Mouse (Mus musculus) neural tube, embryonic 10.5 days (tissue): ENCODE data around the gene Txndc11.
A peak's percentile ranks its signal among the peaks of the same experiment; 100 is the strongest.
"Not testable (repeated sequence)": the region's sequence is repeated elsewhere in the genome, so short reads cannot be mapped to it uniquely, and the experiment has no call there.

Experiments
- DNase-seq: peaks from one replicate; pipeline ENCODE4 v3.0.0-alpha.2; 2017; ENCODE audit warnings: low spot score; ENCODE audit errors: extremely low spot score

Gene Txndc11

DNA sequence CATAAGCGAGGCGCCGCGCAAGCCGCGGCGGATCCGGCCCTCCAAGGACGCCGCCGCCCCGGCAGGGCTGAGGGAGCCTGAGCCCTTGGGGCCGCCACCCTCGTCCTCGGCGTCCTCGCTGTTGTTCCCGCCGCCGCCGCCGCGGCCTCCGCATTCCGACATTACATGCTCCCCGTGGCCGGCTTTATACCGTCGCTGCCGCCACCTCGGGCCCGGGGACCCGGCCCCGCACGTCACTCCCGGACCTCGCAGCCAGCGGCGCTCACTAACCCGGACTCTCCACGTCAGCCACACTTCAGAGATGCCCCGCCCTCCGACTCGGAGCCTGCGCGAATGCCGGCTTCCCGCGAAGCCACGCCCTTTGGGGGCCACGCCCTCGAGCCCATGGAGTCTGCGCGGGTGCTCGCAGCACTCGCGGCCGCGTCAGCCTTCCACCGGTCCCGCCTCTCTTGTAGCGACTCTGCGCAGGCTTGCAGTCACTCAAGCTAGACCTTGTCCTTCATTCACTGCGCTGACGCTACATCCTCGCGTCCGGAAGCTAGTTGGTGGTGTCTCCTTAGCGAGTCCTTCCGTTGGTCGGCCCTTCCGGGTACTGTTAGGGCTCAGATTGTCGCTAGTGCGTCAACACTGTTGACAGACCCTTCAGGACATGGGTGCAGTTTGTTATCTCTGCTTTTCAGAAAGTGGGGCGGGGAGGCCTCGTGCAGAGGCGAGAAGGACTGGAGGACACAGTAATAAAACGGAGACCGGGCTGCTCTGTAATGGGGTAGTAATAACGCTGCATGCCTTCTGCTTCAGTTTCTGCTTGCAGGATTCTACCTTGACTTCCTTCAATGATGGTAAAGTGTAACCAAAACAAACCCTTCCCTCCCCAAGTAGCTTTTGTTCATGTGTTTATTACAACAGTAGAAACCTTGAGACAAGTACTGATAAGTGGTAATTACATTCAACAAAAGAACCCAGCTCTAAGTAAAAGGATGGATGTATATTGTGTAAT lies at the start of gene Txndc11:
Gene Txndc11 (minus strand): TSS at position 303 of the 997 bp plus-strand sequence.
- DNase-seq: peak; percentile 98

GRCm38 (mm10) chr16:11177404-11177803 lies 43.0 kb upstream of the Txndc11 start:
- DNase-seq: no peak

DNA sequence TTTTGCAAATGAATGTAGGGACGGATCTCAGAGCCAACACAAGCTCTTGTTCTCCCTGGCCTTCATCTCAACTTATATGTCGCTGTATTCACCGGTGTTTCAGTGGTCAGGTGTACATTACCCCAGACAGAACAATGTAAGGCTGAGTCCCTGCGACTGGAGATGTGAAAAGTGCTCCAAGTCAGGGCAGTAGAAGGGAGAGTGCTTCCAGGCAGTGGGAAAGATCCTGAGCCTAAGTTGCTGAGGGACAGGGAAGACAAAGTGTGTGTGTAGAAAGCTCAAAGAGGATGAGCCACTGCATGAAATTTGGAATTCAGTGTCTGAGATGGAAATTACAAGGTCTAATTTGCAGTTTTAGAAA lies 42.4 kb upstream of the Txndc11 start:
- no peak for DNase-seq

DNA sequence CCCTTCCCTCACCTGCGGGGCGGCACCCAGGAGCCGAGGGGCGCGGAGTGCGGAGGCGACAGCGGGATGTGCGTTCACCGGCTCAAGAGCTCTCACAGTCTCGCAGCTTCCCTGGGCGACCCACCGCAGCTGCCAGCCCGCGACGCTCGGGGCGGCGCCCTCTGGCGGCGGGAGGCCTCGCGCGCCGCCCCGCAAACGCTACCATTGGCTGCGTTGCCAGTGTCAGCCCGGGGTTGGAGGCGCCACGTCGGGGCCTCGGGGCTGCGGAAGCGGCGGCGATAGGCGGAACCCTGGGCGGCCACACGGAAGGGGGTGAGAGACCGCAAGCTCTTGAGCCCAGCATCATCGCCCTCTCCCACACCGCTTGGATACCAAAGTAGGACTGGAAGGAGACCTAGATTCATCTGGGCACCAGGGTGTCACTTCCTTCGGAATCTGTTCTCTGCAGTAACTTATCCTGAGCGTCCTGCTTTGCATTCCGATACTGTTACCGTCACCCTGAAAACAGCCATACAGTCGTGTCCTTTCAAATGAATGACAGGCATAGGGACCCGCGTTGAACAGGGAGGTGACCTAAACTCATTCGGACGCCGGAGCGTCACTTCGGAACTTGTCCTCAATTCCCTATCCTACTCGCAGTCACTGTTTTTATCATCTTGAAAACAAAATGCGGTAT lies 41.9 kb upstream of the Txndc11 start, which contains the start of gene Zc3h7a:
Gene Zc3h7a (minus strand): TSS at position 186 of the 676 bp plus-strand sequence.
- peak; percentile 89 for DNase-seq

DNA sequence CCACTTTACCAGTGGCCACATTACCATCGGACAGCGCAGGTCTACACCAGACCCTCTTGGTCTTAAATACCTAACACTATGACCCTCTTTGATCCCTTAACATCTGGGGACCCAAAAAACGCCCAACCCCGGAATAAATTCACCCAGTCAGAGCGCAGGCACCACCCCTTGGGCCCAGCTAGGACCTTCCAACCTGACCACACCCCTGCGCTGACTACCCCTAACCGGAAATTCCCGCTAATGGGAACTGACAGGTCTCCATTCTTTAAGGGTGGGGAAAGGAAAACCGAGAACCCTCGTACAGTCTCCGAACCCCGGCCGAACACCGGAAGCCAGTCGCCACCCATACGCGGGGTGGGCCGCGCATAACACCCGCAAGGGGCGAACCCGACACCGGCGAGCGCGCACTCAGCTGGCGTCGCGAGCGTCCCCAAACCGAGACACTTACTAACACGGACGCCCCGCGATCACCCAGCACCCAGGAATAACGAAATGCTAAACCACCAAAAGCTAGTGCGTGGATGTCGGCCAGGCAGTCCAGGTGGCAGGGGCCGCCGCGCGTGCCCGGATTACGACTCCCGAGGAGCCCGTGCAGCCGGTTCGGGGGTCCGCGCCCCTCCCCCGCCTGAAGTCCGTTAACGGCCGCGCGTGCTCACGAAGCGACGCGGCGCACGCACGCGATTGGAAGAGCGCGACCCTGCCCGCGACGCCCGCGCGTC lies 41.2 kb upstream of the Txndc11 start:
- peak; percentile 71 for DNase-seq

DNA sequence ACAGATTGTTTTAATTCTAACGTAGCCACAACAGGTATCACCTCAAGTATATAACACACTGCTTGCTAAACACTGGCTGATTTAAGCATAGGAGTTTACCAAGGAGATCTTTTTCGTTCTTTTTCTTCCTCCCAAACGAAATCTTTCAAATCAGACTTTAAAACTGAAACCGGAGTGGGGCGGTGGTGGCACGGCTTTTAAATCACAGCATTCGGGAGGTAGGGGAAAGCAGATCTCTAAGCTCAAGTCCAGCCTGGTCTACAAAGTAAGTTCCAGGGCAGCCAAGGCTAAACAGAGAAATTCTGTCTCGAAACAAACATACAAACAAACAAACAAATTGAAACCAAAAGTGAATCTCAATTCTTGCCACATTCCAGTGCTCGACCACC lies 40.6 kb upstream of the Txndc11 start:
- DNase-seq: no peak

GRCm38 (mm10) chr16:11174671-11175081 lies 40.2 kb upstream of the Txndc11 start:
- peak; percentile 59 for DNase-seq

GRCm38 (mm10) chr16:11171679-11172078 lies 37.2 kb upstream of the Txndc11 start:
- no peak for DNase-seq

GRCm38 (mm10) chr16:11166431-11166830 lies 32.0 kb upstream of the Txndc11 start:
- no peak for DNase-seq

DNA sequence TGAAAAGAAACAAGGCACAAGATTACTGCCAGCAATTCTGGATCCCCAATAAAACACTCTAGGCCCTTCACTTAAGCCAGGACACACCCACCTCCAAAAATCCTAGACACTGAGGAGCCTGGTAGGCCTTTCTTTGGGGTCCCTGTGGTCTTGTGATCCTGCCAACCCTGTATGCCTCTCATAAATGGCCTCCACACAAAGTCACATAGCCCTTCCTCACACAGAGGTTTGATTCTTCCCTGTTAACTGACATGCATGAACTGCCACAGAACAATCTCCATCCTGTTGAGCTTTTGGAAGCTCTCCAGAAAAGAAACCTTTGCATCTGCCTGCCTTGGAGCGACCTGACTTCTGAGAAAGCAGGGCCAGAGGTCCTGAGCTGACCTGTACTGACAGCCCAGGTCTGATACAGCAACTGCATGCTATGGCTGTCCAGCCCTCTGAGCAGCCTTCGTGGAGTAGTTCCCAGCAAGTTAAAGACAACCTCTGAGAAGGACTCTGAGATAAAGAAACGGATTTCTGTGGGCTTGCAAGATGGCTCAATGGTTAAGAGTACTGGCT lies 30.3 kb upstream of the Txndc11 start:
- DNase-seq: no peak

GRCm38 (mm10) chr16:11157721-11158120 lies 23.3 kb upstream of the Txndc11 start:
- not testable (repeated sequence) for DNase-seq

DNA sequence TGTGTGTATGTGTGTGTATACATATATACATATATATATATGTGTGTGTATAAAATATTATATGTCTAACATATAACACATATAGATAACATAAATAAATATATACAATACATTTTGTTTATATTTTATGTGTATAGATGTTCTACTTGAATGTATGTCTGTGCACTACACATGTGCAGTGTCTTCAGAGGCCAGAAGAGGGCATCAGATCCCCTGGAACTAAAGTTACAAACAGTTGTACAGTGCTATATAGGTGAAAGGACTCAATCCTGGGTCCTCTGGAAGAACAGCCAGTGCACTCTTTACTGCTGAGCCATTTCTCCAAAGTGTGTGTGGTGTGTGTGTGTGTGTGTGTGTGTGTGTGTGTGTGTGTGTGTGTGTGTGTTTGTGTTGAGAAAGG lies 20.1 kb upstream of the Txndc11 start:
- DNase-seq: no peak

DNA sequence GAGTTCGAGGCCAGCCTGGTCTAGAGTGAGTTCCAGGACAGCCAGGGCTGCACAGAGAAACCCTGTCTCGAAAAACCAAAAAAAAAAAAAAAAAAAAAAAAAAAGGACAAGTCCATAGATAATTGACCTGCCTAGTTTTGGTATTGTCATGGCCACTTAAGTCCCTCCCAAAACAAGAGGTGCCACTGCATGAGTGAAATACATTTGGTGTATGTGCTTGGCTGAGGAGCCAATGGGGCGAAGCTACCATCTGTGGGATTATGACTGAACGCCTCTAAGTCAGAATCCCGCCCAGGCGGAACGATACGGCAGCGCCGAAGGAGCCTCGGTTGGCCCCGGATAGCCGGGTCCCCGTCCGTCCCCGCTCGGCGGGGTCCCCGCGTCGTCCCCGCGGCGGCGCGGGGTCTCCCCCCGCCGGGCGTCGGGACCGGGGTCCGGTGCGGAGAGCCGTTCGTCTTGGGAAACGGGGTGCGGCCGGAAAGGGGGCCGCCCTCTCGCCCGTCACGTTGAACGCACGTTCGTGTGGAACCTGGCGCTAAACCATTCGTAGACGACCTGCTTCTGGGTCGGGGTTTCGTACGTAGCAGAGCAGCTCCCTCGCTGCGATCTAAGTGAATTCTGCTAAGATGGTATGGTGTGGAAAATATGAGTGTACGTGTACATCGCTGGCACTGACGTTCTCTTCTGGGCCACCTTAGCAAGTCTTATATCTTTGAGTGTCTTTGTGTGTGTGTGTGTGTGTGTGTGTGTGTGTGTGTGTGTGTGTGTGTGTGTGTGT lies 9.4 kb upstream of the Txndc11 start:
- not testable (repeated sequence) for DNase-seq

DNA sequence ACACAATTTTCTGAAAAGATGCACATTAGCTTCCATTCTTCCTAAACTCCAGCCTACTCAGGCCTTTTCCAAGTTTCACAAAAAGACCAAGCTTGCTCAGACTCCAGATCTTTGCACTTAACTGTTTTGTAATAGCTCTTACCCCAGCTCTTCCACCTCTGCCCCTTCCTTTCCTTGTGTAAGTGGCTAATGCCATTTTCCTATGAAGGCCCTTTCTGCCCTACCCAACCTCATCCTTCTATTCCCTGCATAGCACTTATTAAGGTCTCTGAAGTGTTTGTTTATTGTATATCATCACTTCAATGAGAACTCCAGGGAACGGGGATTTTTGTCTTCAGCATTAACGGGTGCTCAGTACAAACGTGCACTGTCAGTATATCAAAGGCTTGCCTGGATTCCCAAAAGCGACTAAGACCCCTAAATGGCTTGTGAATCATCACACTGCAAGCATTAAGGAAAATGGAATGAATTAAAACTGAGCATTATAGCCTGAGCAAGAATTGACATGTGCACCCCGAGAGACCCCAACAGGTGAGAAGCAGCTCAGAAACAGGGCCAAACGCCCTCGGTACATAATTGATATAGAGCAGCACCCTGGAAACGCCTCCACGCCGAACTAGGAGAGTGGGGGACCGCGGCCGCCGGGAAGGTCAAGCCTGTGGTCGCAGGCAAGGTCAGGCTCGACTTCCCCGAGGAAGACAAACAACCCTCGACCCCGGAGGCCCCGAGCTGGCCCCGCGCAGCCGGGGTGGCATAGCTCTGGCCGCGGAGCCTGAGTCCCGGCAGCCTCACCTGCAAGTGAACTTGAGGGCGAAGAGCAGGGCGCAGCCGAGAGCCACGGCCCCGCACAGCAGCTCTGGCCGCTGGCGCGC lies 738 bp downstream of the Txndc11 start:
- no peak for DNase-seq

- DNase-seq: peak; percentile 27
Observed at GRCm38 (mm10) chr16:11132839-11133238, 1.6 kb downstream of the Txndc11 start.

- DNase-seq: no peak
Observed at GRCm38 (mm10) chr16:11128301-11128700, 6.1 kb downstream of the Txndc11 start.

DNA sequence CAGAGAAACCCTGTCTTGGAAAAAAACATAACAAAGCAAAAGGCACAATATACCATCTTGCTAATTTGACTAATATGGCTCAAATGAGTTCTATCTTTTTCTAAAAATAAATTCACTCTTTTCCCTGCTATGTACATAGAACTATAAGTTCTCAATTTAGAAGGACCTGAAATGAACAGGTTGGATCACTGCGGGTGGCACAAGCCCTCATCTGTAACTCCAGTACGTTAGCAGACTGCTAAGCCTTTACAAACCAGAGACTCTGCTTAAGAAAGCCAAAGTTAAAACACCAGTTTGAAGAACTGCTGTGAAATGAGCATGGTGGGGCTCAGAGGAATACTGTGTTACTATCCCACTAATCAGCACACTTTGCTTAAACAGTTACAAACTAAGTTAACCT lies 9.1 kb downstream of the Txndc11 start:
- no peak for DNase-seq

GRCm38 (mm10) chr16:11124110-11124509 lies 10.3 kb downstream of the Txndc11 start:
- DNase-seq: no peak

DNA sequence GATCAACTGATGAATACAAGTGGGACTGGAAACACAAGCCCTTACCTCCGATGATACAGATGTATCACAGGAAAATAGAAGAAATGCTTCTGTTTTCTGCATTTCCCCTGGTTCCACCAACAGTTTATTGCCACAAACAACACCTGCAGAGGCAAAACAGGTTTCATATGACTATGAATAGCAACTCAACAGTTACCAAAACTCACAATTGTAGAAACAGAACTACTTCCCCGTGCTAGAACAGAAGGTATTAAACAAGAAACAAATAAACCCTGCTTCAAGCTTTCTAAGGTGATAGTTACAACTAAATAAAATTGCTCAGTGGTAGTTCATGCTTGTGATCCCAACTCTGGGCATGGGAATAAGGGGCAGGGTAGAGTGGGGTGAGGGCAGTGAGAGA lies 11.8 kb downstream of the Txndc11 start:
- DNase-seq: no peak
